Mouse (Mus musculus) midbrain, embryonic 12.5 days (tissue): ENCODE measurements at regions not wholly inside any gene's neighbourhood (a gene's known extent, or its start where the extent isn't known, plus 50 kb on each side); places are given as distances from the start of the nearest gene placed in this dataset.

Source experiments
- ATAC-seq: fragments of 200-750 bp; cut with Nextera tagmentation; 2 replicates; pipeline ENCODE4 v1.8.0; 2017; ENCODE audit warnings: low read depth, moderate TSS enrichment, moderate library complexity; ENCODE audit not compliant: low FRiP score
- H3K27ac ChIP-seq: fragments of 300-500 bp; sonication (generic); replicated peaks from 2 replicates; pipeline ENCODE4 v1.5.1; 2016; ENCODE audit warnings: mild to moderate bottlenecking
- H3K27me3 ChIP-seq: fragments of 300-500 bp; sonication (generic); 2 replicates; pipeline ENCODE4 v1.6.1; 2016; ENCODE audit warnings: mild to moderate bottlenecking
- H3K36me3 ChIP-seq: fragments of 300-500 bp; sonication (generic); 2 replicates; pipeline ENCODE4 v1.6.1; 2016
- H3K4me1 ChIP-seq: fragments of 300-500 bp; sonication (generic); 2 replicates; pipeline ENCODE4 v1.6.1; 2016
- H3K4me2 ChIP-seq: fragments of 300-500 bp; sonication (generic); replicated peaks from 2 replicates; pipeline ENCODE4 v1.6.1; 2016; ENCODE audit warnings: mild to moderate bottlenecking, moderate library complexity
- H3K4me3 ChIP-seq: fragments of 300-500 bp; sonication (generic); 2 replicates; pipeline ENCODE4 v1.5.1; 2016; ENCODE audit warnings: mild to moderate bottlenecking
- H3K9ac ChIP-seq: fragments of 300-500 bp; sonication (generic); replicated peaks from 2 replicates; pipeline ENCODE4 v1.6.1; 2016; ENCODE audit warnings: mild to moderate bottlenecking, moderate library complexity
- H3K9me3 ChIP-seq: fragments of 300-500 bp; sonication (generic); 2 replicates; pipeline ENCODE4 v1.6.1; 2016; ENCODE audit warnings: mild to moderate bottlenecking
- WGBS: fragments of 180-500 bp; shearing (Covaris S2); methylation state at CpG from one replicate; pipeline ENCODE4 v1.1.7; 2016; 5-methylcytosine and 5-hydroxymethylcytosine counted together

DNA sequence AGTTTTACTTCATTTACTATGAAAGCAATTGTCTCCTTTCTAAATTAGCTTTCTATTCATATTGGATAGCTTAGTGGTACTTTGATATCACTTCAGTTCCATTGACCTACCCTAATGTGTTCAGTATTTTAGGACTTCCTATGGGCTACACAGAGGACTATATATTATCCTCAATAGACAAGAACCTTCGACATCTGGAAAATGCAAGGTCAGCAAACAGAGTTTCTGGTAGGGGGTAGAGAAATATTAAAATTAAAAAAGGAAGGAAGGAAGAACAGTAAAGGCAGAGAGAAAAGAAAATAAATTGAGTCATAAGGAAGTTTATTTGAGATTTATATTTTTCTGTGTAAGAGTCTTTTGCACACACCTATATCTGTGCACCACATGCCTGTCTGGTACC is 107.4 kb upstream of the Insig1 start:
- Histone ChIP-seq H3K9me3 (no peaks in the 10 kb centered on the region), H3K27me3 (no peaks in the 10 kb centered on the region), H3K9ac (no peak overlapping the region), H3K4me1 (no peaks in the 10 kb centered on the region), H3K4me2 (no peak overlapping the region), H3K27ac (no peak overlapping the region), H3K36me3 (no peaks in the 10 kb centered on the region), H3K4me3 (no peak overlapping the region)
- 98% methylated on average over 1 of the region's 1 CpGs for WGBS
- ATAC-seq, result no peak

DNA sequence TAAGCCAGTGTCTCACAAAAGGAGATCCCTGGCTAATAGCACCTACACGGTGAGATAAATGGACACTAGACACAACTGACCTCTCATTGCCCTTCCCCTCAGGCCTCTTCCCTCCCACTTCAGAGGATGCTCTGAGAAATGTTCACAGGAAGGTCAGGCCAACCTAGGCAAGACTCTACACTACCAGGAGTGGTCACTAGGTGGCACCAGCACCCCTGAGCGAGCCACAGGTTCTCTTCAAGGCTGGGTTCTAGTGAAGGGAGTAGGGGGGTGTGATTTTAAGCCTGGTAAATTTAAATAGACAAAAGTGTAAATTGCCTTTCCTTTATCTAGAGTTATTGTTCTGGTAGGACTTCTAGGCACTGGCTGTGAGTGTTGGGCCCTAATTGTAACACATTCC is 76.0 kb upstream of the Insig1 start:
- ATAC-seq, result peak; percentile 63; the same call in 1 of the 2 replicates
- no peak overlapping the region for H3K9ac ChIP-seq

DNA sequence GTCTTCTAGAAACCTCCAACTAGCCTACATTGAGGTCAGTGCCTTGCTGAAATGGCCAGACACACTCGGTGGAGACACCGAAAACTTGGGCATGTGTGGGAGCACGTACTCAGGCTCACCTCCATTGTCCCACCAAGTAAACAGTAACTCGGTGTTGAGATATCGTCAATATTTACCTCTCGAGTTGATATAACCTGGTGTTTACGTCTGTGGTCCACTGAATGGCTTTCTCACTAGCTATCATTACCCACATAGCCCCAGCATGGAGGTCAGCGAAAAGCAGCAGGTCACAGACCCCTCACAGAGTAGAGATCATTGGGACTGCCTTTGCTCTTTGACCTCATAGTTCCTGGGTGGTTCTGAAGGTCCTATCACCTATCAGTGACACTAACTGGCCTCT is 73.4 kb upstream of the Insig1 start:
- Histone ChIP-seq H3K9ac (no peak overlapping the region), H3K4me3 (no peak overlapping the region), H3K4me2 (no peak overlapping the region), H3K9me3 (no peaks in the 10 kb centered on the region), H3K36me3 (no peaks in the 10 kb centered on the region), H3K27ac (no peak overlapping the region), H3K27me3 (no peaks in the 10 kb centered on the region), H3K4me1 (no peaks in the 10 kb centered on the region)
- no peak for ATAC-seq
- 88% methylated on average over 8 of the region's 8 CpGs for WGBS

More for the DNA sequence above, 76.0 kb upstream of the Insig1 start:
- Histone ChIP-seq H3K9me3 (no peaks in the 10 kb centered on the region), H3K4me1 (no peaks in the 10 kb centered on the region), H3K4me3 (no peak overlapping the region), H3K27me3 (no peaks in the 10 kb centered on the region), H3K27ac (no peak overlapping the region), H3K36me3 (no peaks in the 10 kb centered on the region), H3K4me2 (no peak overlapping the region)
- WGBS, result 12% methylated on average over 2 of the region's 2 CpGs

DNA sequence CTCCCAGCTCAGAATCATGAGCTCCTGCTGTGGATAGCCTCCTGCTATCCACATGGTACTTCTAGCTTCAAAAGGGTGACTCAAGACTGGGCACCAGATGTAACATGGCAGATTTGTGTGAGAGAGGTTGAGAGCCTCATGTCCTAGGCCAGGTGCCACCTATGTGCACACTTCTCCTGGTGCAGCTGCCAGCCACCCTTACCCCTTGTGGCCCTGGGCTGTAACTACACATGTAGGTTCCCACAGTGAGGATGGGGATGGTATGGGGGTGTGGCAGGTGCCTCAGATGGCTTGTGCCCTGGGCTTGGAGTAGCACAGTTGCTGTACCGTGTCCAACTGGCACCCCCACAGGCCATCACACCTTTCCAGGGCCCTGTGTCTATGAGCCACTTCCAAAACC is 68.2 kb upstream of the Insig1 start:
- H3K9me3 ChIP-seq, result no peaks in the 10 kb centered on the region

DNA sequence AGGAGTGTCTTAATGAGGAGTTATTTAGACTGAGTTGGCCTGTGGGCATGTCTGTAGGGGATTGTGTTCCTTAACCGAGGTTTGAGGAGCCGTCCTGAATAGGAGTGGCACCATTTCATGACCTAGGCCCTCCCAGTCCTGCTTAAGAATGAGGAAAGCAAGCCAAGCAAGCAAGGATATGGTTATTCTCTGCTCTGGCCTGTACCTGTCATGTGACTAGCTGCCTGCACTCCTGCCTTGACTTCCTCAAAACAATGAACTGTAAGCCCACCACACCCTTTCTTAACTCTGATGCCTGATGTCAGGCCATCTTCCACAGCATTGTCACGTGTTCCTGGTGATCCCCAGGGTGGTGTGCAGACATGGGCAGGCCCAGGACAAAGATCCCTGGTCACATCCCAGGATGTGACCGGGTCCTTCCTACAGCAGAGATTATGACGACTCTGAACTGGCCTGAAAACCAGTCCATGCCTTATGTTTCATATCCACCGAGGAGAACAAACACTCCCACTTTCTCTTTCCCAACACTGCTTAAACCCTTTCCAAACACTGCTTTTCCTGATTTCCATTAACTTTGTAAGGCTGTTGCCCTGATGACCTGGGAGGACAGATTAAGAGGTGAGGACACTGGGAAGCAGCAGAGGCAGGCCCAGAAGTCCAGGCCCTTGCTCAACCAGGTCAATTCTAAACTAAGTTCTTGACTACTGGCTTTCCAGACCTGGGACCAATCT is 67.2 kb upstream of the Insig1 start:
- H3K36me3 ChIP-seq, result no peaks in the 10 kb centered on the region
- ATAC-seq, result no peak
- no peaks in the 10 kb centered on the region for H3K9me3 ChIP-seq
- H3K4me1 ChIP-seq, result no peaks in the 10 kb centered on the region
- no peak overlapping the region for H3K27ac ChIP-seq
- H3K4me3 ChIP-seq, result no peak overlapping the region
- no peaks in the 10 kb centered on the region for H3K27me3 ChIP-seq
- H3K4me2 ChIP-seq, result no peak overlapping the region
- no peak overlapping the region for H3K9ac ChIP-seq
- WGBS, result 74% methylated on average over 6 of the region's 6 CpGs

More for the DNA sequence above, 68.2 kb upstream of the Insig1 start:
- ATAC-seq, result no peak
- Histone ChIP-seq H3K9ac (no peak overlapping the region), H3K36me3 (no peaks in the 10 kb centered on the region), H3K4me3 (no peak overlapping the region), H3K4me2 (no peak overlapping the region), H3K27me3 (no peaks in the 10 kb centered on the region), H3K4me1 (no peaks in the 10 kb centered on the region), H3K27ac (no peak overlapping the region)
- 82% methylated on average over 1 of the region's 1 CpGs for WGBS

DNA sequence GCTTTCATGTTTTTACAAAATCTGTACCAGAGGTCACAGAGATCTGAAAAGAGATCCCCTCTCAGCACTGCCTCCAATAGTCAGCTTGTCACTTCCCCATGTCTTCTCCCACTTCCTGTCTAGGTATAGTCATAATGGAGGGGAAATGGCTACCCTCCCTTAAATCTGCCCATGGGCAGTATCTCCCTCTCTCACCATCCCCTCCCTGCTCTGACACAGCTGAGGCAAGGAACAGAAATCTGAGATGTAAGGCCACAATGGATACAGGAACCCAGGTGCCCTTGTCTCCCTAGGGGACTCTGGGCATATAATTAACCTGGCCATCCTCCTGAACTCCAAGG is 66.7 kb upstream of the Insig1 start:
- Histone ChIP-seq H3K36me3 (no peaks in the 10 kb centered on the region), H3K27me3 (no peaks in the 10 kb centered on the region), H3K9me3 (no peaks in the 10 kb centered on the region), H3K27ac (no peak overlapping the region), H3K9ac (no peak overlapping the region), H3K4me1 (no peaks in the 10 kb centered on the region), H3K4me3 (no peak overlapping the region), H3K4me2 (no peak overlapping the region)
- ATAC-seq, result no peak

DNA sequence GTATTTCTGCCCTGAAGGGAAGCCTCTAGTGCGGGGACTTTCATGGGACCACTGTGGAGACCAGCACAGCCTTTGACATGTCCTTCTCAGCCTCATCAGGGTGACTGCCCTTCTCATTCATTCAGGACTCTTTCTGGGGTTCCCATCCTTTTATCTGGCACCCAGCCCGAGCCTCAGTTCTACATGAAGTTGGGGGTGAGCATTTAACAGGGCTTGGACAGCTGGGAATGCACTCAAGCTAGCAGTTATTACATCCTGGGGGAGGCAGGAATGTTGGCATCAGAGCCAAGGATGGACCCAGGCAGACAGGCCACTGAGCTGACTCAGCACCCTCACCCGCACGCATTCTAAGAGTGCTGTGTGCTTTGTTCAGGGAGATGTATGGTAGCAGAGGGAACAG is 61.8 kb upstream of the Insig1 start:
- Histone ChIP-seq H3K4me2 (no peak overlapping the region), H3K9ac (no peak overlapping the region), H3K4me3 (no peak overlapping the region), H3K27ac (no peak overlapping the region), H3K36me3 (no peaks in the 10 kb centered on the region), H3K4me1 (no peaks in the 10 kb centered on the region), H3K27me3 (no peaks in the 10 kb centered on the region), H3K9me3 (no peaks in the 10 kb centered on the region)
- WGBS, result 79% methylated on average over 4 of the region's 4 CpGs
- ATAC-seq, result no peak

DNA sequence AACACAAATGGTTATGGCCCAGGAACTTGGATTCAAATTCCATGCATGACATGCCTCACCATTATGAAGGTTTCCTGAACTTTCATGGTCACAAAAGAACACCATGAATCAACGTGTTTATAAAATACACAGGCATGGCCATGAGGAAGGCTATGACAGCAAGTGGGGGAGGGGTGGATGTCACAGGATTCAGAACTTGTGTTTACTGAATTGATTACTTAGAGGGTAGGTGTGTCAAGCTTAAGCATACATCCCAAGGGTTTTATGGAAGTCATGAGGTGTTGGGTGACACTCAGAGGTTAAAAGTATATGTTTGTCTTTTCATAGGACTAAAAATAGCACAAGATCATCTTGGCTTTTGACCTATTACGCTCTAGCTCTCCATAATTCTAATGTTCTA is 61.3 kb upstream of the Insig1 start:
- Histone ChIP-seq H3K4me1 (no peaks in the 10 kb centered on the region), H3K9ac (no peak overlapping the region), H3K4me2 (no peak overlapping the region), H3K36me3 (no peaks in the 10 kb centered on the region), H3K27me3 (no peaks in the 10 kb centered on the region), H3K9me3 (no peaks in the 10 kb centered on the region), H3K4me3 (no peak overlapping the region), H3K27ac (no peak overlapping the region)
- WGBS, result 82% methylated on average over 2 of the region's 2 CpGs
- no peak for ATAC-seq

DNA sequence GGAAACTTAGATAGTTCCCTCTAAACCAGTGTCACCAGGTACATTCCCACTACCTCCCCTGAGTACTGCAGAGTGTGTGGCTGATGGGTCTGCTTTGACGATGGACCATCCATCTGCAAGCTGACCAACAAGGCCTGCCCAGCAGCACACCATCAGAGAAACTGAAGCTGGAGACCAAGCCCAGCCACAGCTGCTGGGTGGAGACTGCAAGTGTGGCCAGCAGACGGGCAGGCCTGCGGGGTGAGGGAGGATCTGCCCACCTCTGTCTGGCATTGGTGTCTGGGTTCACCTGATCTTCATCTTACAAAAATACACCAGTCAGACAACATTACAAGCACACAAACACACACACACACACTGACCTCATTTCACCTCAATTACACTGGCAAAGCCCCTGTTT is 60.6 kb upstream of the Insig1 start:
- Histone ChIP-seq H3K27me3 (no peaks in the 10 kb centered on the region), H3K9me3 (no peaks in the 10 kb centered on the region), H3K36me3 (no peaks in the 10 kb centered on the region), H3K4me3 (no peak overlapping the region), H3K4me1 (no peaks in the 10 kb centered on the region), H3K9ac (no peak overlapping the region), H3K27ac (no peak overlapping the region), H3K4me2 (no peak overlapping the region)
- no peak for ATAC-seq
- WGBS, result 82% methylated on average over 3 of the region's 3 CpGs

DNA sequence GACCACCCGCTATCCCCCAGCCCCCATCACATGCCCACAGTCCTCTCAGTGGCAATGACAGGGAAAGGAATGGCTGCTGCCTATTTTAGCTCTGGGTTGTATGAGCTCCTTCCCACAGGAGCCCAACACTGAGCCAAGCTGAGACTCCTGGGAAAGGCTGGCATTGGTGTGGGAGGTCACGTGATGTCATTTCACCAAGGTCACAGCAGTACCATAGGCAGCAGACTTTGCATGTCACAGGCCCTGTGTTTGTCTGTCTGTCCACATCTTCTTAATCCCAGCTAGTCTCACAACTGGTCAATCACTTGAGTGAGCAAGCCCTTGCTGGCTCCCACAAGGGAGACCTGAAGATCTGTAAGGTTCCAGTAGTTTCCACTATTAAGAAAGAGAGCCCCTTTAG is 58.7 kb upstream of the Insig1 start:
- no peak for ATAC-seq
- Histone ChIP-seq H3K36me3 (no peaks in the 10 kb centered on the region), H3K27me3 (no peaks in the 10 kb centered on the region), H3K9me3 (no peaks in the 10 kb centered on the region), H3K27ac (no peak overlapping the region), H3K4me3 (no peak overlapping the region), H3K4me1 (no peaks in the 10 kb centered on the region), H3K4me2 (no peak overlapping the region), H3K9ac (no peak overlapping the region)
- 98% methylated on average over 2 of the region's 2 CpGs for WGBS

DNA sequence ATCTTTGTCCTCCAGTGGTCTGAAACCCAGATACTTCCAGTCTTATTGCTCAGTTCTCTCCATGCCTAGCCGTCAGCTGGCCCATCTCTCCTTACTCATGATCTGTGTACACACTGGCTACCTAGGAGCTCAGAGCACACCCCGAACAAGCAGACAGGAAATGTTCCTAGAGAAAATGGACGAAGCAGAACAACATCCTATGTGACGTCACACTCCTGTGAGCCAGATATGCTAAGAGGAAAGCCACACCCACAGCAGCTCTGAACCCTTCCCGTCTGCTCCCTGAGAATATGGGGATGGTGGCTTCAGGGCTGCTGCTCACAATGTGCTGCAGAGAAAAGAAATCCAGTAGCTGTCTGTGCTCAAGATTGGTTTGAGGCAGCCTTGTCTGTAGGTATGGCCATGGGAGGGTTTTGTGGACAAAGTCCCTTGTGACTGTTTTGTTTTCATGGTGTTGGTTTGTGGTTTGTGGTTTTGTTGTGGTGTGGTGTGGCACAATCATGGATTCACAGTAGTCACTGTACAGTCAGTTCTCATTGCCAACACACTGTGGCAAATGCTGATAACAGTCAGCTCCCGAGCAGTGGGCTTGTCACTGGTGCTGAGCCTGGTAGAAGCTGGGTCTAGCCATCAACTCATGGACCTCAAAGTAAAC is 57.4 kb upstream of the Insig1 start:
- Histone ChIP-seq H3K4me3 (no peak overlapping the region), H3K27me3 (no peaks in the 10 kb centered on the region), H3K36me3 (no peaks in the 10 kb centered on the region), H3K4me1 (no peaks in the 10 kb centered on the region), H3K4me2 (no peak overlapping the region), H3K9me3 (no peaks in the 10 kb centered on the region), H3K9ac (no peak overlapping the region), H3K27ac (no peak overlapping the region)
- 76% methylated on average over 6 of the region's 6 CpGs for WGBS
- ATAC-seq, result no peak

DNA sequence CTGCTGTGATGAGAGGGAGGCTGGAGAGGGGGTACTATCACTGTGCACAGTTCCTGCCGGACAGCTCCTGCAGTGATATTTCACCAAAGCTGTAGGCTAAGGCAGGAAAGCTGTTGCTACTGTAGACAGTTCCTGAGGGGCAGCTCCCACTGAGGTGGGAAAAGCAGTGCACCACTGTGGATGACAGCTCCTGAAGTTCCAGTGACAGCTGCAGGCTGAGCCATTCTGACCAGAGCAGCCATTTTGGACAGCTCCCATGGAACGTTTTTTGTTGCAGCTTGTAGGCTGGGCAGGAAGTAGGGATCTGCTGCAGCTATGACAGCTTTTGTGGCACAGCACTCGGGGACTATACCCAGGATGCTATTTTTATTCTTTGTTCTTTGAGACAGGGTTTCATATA is 51.3 kb upstream of the Insig1 start:
- Histone ChIP-seq H3K27me3 (no peaks in the 10 kb centered on the region), H3K4me2 (no peak overlapping the region), H3K9ac (no peak overlapping the region), H3K9me3 (no peaks in the 10 kb centered on the region), H3K27ac (no peak overlapping the region), H3K36me3 (no peaks in the 10 kb centered on the region), H3K4me3 (no peak overlapping the region), H3K4me1 (no peaks in the 10 kb centered on the region)
- no peak for ATAC-seq
- WGBS, result 66% methylated on average over 3 of the region's 3 CpGs
